Mouse (Mus musculus) limb, embryonic 12.5 days (tissue): ENCODE results near the gene Cops2. TPM values are rescaled to one million over a fixed set of nuclear protein-coding genes. Genes with fewer than 3 reads are reported as not detected.

Experiments used
- ATAC-seq: fragments of 200-750 bp; cut with Nextera tagmentation; 2 replicates; pipeline ENCODE4 v1.8.0; 2017; ENCODE audit warnings: low read depth, moderate TSS enrichment; ENCODE audit not compliant: insufficient number of reproducible peaks, insufficient read depth, low FRiP score, low TSS enrichment
- H3K27ac ChIP-seq: fragments of 300-500 bp; sonication (generic); 2 replicates; pipeline ENCODE4 v1.5.1; 2016; ENCODE audit warnings: mild to moderate bottlenecking, moderate library complexity
- H3K27me3 ChIP-seq: fragments of 300-500 bp; sonication (generic); 2 replicates; pipeline ENCODE4 v1.6.1; 2016; ENCODE audit warnings: mild to moderate bottlenecking, moderate library complexity
- H3K36me3 ChIP-seq: fragments of 300-500 bp; sonication (generic); 2 replicates; pipeline ENCODE4 v1.6.1; 2016; ENCODE audit warnings: mild to moderate bottlenecking, moderate library complexity
- H3K4me1 ChIP-seq: fragments of 300-500 bp; sonication (generic); replicated peaks from 2 replicates; pipeline ENCODE4 v1.6.1; 2016
- H3K4me2 ChIP-seq: fragments of 300-500 bp; sonication (generic); 2 replicates; pipeline ENCODE4 v1.6.1; 2016; ENCODE audit warnings: mild to moderate bottlenecking, moderate library complexity
- H3K4me3 ChIP-seq: fragments of 300-500 bp; sonication (generic); replicated peaks from 2 replicates; pipeline ENCODE4 v1.5.1; 2016; ENCODE audit warnings: mild to moderate bottlenecking
- H3K9ac ChIP-seq: fragments of 300-500 bp; sonication (generic); replicated peaks from 2 replicates; pipeline ENCODE4 v1.6.1; 2016; ENCODE audit warnings: mild to moderate bottlenecking, moderate library complexity
- H3K9me3 ChIP-seq: fragments of 300-500 bp; sonication (generic); 2 replicates; pipeline ENCODE4 v1.6.1; 2016; ENCODE audit warnings: mild to moderate bottlenecking, moderate library complexity
- WGBS: fragments of 180-500 bp; shearing (Covaris S2); methylation state at CpG from one replicate; pipeline ENCODE4 v1.1.7; 2016; 5-methylcytosine and 5-hydroxymethylcytosine counted together
- polyA plus RNA-seq: library from polyadenylated mRNA; unstranded; fragments of >200 nt; fragmentation: Nextera tagmentation; extraction: Ambion mirVana; gene quantifications from 2 replicates; pipeline ENCODE4 v1.2.1, GENCODE M21; 2016

Gene Cops2
- polyA plus RNA-seq, 1 experiment from 2014 or later, result 91.7 TPM

DNA sequence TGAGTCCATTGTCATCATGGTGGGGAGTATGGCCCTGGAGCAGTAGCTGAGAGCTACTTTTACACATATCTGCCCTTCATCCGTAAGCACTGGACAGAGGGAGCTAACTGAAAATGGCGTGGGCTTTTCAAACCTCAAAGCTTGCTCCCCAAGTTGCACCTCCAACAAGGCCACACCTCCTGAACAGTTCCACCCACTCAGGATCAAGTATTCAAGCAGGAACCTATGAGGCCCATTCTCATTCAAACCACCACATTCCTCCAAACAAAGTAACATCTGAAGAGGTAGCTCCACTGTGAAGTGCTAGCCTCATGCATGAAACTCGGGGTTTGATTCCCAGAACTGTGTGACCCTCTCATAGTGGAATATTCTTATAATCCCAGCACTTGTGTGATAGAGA lies 9.4 kb upstream of the Cops2 start:
- H3K4me3 ChIP-seq, result no peak overlapping the region
- no peak for ATAC-seq
- 84% methylated on average over 3 of the region's 3 CpGs for WGBS
- no peaks in the 10 kb centered on the region for H3K27me3 ChIP-seq
- H3K9me3 ChIP-seq, result no peaks in the 10 kb centered on the region
- H3K27ac ChIP-seq, result no peak overlapping the region
- H3K36me3 ChIP-seq, result peaks cover 5% of the 10 kb centered on the region
- H3K4me1 ChIP-seq, result peaks cover 12% of the 10 kb centered on the region
- H3K4me2 ChIP-seq, result no peak overlapping the region
- H3K9ac ChIP-seq, result no peak overlapping the region

DNA sequence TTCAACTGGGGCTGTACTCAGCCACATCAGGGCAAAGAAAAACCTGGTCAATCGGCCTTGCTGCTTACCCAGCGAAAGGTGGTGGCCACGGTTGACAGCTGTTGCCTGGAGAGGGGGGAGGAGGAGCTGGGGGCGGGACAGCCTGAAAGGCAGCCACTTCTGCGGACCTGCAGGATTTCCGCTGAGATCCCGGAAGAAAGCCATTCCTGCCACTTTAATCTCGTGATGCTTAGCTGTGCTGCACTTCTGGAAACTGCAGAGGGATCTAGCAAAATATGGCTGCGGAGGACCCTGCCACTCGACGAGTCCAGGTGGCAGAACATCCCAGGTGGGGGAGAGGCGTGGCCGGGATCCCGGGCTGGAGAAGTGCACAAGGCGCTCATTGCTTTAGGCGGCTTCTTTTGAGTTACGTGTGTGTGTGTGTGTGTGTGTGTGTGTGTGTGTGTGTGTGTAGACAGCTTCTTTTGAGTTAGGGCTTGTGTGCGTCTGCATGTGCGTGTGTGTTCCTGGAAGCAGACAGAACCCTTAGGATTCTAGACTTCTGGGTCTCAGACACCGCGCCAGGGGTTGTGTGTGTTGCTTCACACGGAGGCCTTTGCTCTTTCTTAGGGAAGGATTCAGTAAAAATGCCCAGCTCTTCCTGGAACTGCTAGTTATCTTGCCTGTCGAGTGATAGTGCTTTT lies 7.3 kb upstream of the Cops2 start:
- WGBS, result 8% methylated on average over 23 of the region's 23 CpGs
- no peaks in the 10 kb centered on the region for H3K36me3 ChIP-seq
- H3K4me2 ChIP-seq, result peak overlapping the region; percentile 80
- peaks cover 12% of the 10 kb centered on the region for H3K4me1 ChIP-seq
- ATAC-seq, result peak; percentile 79
- peak overlapping the region; percentile 60 for H3K4me3 ChIP-seq
- peak overlapping the region; percentile 75 for H3K9ac ChIP-seq
- H3K9me3 ChIP-seq, result no peaks in the 10 kb centered on the region
- H3K27me3 ChIP-seq, result no peaks in the 10 kb centered on the region
- 0 out of 2 replicates have a peak overlapping the region, but pooled peaks have one; percentile 53 for H3K27ac ChIP-seq

DNA sequence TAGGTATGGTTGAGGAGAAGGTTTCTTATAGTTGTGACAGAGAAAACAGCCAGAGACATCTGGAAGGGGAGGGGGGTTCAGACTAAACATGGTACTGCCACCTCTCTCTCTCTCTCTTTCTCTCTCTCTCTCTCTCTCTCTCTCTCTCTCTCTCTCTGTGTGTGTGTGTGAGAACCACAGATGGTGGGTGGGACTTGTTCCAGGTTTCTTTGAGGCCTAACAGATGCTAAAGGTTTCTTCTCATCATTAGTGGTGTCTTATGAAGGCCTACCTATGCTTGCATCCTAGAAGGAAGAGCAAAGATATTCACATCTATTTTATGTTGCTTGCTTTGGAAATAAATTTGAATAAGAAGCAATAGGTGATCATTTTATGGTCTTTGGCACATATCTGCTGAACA lies 6.6 kb upstream of the Cops2 start:
- Histone ChIP-seq H3K9me3 (no peaks in the 10 kb centered on the region), H3K27ac (0 out of 2 replicates have a peak overlapping the region, but pooled peaks have one; percentile 53), H3K4me1 (peaks cover 12% of the 10 kb centered on the region), H3K9ac (no peak overlapping the region), H3K4me2 (peak overlapping the region; percentile 80), H3K27me3 (no peaks in the 10 kb centered on the region), H3K4me3 (peak overlapping the region; percentile 60; the same call in 1 of the 2 replicates), H3K36me3 (no peaks in the 10 kb centered on the region)
- ATAC-seq, result no peak

DNA sequence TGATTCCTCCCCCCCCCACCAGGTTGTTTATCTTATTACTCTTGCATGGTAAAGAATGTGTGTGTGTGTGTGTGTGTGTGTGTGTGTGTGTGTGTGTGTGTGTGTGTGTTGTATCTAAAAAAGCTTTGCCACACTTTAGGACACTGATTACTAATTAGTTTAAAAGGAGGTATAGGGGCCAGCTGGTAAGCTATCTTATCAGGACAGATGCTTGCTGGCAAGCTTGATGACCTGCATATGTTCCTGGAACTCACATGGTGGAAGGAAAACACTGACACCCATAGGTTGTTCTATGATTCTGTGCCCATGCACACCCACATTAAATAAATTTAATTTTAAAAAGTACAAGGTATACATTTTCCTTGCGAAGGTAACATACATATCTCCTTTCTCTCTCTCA lies 5.6 kb upstream of the Cops2 start:
- ATAC-seq, result no peak
- no peak overlapping the region for H3K4me3 ChIP-seq
- no peaks in the 10 kb centered on the region for H3K9me3 ChIP-seq
- H3K27me3 ChIP-seq, result no peaks in the 10 kb centered on the region
- H3K27ac ChIP-seq, result no peak overlapping the region
- H3K9ac ChIP-seq, result no peak overlapping the region
- H3K4me1 ChIP-seq, result peaks cover 12% of the 10 kb centered on the region
- 83% methylated on average over 1 of the region's 1 CpGs for WGBS
- no peaks in the 10 kb centered on the region for H3K36me3 ChIP-seq
- H3K4me2 ChIP-seq, result no peak overlapping the region

DNA sequence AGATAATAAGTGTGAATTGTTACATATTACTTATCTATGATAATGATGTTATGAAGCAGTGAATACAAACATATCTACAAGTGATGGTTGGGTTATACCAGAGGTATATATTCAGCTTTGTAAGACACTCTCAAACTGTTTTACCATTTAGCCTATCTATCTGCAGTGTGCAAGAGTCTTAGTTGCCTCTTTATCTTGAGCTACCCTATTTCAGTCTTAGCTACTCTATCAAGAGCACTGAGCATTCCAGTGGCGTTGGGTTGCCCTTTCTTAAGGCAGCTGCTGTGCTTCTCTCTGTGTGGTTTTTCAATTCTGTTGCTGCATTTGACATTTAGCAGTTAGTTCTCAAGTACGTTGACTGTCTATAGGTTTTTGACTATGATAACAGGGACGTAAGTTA lies 4.9 kb upstream of the Cops2 start:
- Histone ChIP-seq H3K9me3 (no peaks in the 10 kb centered on the region), H3K27ac (no peak overlapping the region), H3K4me1 (peaks cover 12% of the 10 kb centered on the region), H3K4me2 (no peak overlapping the region), H3K27me3 (no peaks in the 10 kb centered on the region), H3K36me3 (no peaks in the 10 kb centered on the region), H3K4me3 (no peak overlapping the region), H3K9ac (no peak overlapping the region)
- 85% methylated on average over 3 of the region's 3 CpGs for WGBS
- ATAC-seq, result no peak

DNA sequence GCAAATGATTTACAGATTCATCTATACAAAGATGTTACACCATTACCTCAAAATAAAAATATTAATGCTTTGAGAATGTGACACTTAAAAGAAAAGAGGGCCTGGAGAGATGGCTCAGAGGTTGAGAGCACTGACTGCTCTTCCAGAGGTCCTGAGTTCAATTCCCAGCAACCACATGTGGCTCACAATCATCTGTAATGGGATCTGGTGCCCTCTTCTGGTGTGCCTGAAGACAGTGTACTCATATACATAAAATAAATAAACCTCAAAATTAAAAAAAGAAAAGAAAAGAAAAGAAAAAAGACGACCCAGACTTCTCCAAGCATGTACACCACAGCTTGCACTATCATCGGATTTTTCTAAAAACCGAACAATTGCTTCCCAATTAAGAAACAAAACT lies 1.2 kb downstream of the Cops2 start:
- H3K4me2 ChIP-seq, result peak overlapping the region; percentile 64
- H3K4me3 ChIP-seq, result peak overlapping the region; percentile 100
- no peak overlapping the region for H3K27ac ChIP-seq
- no peaks in the 10 kb centered on the region for H3K27me3 ChIP-seq
- peaks cover 5% of the 10 kb centered on the region for H3K4me1 ChIP-seq
- no peak for ATAC-seq
- H3K9me3 ChIP-seq, result no peaks in the 10 kb centered on the region
- WGBS, result 43% methylated on average over 3 of the region's 3 CpGs
- H3K9ac ChIP-seq, result no peak overlapping the region
- no peaks in the 10 kb centered on the region for H3K36me3 ChIP-seq

DNA sequence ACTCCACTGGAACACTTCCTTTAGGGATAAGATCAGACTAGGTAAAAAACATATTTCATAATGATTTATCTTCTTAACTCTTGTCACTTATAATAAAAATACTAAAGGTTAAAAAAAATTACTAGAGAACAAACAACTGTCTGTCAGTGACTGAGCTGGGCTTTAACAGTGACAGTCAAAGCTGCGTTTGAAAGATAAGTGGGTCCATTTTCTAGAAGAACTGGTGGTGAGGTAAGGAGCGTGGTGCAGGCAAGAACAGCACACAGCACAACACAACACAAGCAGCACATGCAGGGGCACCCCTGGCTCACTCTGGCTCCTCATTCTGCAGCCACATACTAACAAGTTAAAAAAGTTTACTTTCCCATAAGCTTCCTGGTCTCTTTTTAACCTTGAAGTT lies 7.7 kb downstream of the Cops2 start:
- Histone ChIP-seq H3K36me3 (peaks cover 26% of the 10 kb centered on the region), H3K4me1 (no peaks in the 10 kb centered on the region), H3K9ac (no peak overlapping the region), H3K4me2 (no peak overlapping the region), H3K27me3 (no peaks in the 10 kb centered on the region), H3K9me3 (no peaks in the 10 kb centered on the region), H3K27ac (no peak overlapping the region), H3K4me3 (no peak overlapping the region)
- no peak for ATAC-seq
- 85% methylated on average over 2 of the region's 2 CpGs for WGBS

DNA sequence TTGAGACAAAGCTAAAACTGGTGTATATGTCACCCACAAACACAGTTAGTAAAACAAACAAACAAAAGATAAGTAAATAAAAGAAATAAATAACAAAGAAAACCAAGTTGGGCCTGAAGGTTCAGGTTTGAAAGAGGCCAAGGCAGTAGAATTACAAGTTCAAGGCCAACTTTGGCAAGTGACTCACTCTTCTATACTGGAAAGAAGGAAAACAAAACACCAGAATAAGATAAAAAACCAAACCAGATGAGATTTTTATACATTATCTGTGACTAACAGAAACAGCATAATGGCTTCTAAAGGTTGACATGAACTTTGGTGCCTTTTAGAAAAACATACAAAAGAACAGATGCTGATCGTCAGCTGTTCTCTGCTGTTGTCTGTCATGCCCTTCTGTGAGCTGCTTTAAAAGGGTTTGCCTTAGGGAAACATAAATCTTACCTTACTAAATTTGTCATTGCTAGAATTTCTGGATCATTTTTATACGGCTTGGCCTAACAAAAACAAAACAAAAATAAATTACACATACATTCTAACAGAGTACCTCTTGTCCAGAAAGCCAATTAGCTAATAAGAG lies 20.1 kb downstream of the Cops2 start:
- Histone ChIP-seq H3K27ac (no peak overlapping the region), H3K4me1 (no peaks in the 10 kb centered on the region), H3K9ac (no peak overlapping the region), H3K36me3 (peaks cover 78% of the 10 kb centered on the region), H3K4me2 (no peak overlapping the region), H3K9me3 (no peaks in the 10 kb centered on the region), H3K4me3 (no peak overlapping the region), H3K27me3 (no peaks in the 10 kb centered on the region)
- WGBS, result 77% methylated on average over 2 of the region's 2 CpGs
- ATAC-seq, result no peak

DNA sequence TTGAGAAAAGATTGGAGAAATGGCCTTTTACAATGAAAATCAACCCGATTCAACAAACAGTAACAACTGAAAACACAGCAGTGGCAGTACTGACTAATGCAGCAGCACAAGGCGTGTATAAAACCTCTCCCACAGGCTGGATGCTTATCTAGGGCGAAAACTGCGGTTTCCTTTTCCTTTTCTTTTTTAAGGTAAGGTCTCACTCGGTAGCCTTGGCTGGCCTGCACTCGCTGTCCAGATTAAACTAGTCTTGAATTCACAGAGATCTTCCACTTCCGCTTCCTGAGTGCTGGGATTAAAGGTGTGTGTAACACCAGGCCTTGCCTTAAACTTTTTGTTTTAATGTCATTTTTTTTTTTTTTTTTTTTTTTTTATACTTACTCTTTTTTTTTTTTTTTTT lies 20.8 kb downstream of the Cops2 start:
- WGBS, result 95% methylated on average over 7 of the region's 7 CpGs
- no peaks in the 10 kb centered on the region for H3K9me3 ChIP-seq
- no peaks in the 10 kb centered on the region for H3K27me3 ChIP-seq
- no peak overlapping the region for H3K4me2 ChIP-seq
- H3K27ac ChIP-seq, result no peak overlapping the region
- no peak for ATAC-seq
- H3K36me3 ChIP-seq, result peaks cover 78% of the 10 kb centered on the region
- H3K4me3 ChIP-seq, result no peak overlapping the region
- H3K9ac ChIP-seq, result no peak overlapping the region
- no peaks in the 10 kb centered on the region for H3K4me1 ChIP-seq

DNA sequence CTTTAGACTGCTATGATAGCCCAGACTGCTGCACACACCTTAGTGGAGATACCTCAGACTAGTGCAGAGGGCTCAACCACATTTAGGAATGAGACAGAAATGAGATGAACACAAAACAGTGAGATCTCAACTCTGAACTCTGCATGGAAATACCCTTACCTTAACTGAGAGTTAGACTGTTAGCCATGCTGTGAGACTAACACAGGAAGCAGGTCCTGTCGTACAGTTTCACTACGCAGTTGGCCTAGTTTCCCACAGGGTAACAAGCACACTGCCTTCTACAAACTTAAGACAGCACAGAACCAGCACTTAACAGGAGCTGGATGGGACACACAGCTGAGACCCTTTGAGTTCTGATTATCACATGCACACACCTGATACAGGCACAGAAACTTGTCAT lies 29.0 kb downstream of the Cops2 start:
- H3K9me3 ChIP-seq, result no peaks in the 10 kb centered on the region
- no peaks in the 10 kb centered on the region for H3K27me3 ChIP-seq
- H3K9ac ChIP-seq, result no peak overlapping the region
- H3K36me3 ChIP-seq, result peaks cover 52% of the 10 kb centered on the region
- no peak for ATAC-seq
- no peak overlapping the region for H3K27ac ChIP-seq
- H3K4me1 ChIP-seq, result no peaks in the 10 kb centered on the region
- WGBS, result 91% methylated on average over 2 of the region's 2 CpGs
- H3K4me3 ChIP-seq, result no peak overlapping the region
- no peak overlapping the region for H3K4me2 ChIP-seq

DNA sequence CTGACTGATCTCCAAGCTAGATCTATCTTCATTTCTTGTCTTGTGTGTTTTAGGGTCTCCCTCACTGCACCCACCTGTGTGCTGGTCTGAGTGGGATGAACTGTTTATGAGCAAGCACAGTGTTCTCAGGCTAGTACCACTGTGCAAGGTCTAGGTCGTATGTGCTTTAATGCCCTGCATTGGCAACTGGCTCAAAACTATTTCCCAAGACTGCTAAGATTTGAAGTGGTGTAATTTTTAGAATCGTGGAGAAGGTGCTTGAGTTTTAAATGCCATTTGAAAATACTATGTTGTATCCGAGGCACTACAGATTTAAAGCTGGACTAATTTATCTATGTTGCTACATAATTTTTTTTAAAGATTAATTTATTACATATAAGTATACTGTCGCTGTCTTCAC lies 31.0 kb downstream of the Cops2 start:
- H3K9ac ChIP-seq, result no peak overlapping the region
- H3K36me3 ChIP-seq, result peaks cover 33% of the 10 kb centered on the region
- H3K4me1 ChIP-seq, result no peaks in the 10 kb centered on the region
- H3K4me3 ChIP-seq, result no peak overlapping the region
- no peak overlapping the region for H3K4me2 ChIP-seq
- no peak overlapping the region for H3K27ac ChIP-seq
- 94% methylated on average over 4 of the region's 4 CpGs for WGBS
- H3K9me3 ChIP-seq, result no peaks in the 10 kb centered on the region
- H3K27me3 ChIP-seq, result no peaks in the 10 kb centered on the region
- no peak for ATAC-seq

DNA sequence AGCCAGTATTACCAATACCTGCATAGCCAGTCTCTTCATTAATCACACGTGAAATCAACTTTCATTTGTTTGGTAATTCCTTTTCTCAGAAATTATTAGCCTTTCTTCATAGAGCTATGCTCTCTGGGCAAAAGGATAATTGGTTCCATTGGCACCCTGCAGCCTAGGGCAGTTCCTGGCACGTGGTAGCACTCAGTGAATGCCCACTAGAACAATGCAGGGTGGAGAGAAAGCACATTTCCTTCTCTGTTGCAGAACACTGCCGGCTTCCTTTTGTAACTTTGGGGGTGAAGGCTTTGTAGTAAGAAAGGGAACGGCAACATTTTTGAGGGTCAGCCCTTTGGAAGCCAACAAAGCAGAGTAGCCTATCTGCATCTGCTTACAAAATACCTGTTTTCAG lies 32.7 kb downstream of the Cops2 start:
- no peaks in the 10 kb centered on the region for H3K27me3 ChIP-seq
- H3K9me3 ChIP-seq, result no peaks in the 10 kb centered on the region
- H3K4me1 ChIP-seq, result no peaks in the 10 kb centered on the region
- H3K4me3 ChIP-seq, result no peak overlapping the region
- peaks cover 17% of the 10 kb centered on the region for H3K36me3 ChIP-seq
- H3K9ac ChIP-seq, result no peak overlapping the region
- no peak for ATAC-seq
- no peak overlapping the region for H3K27ac ChIP-seq
- H3K4me2 ChIP-seq, result no peak overlapping the region
- WGBS, result 67% methylated on average over 4 of the region's 4 CpGs
